Mouse (Mus musculus): ENCODE data around the gene Slc24a3. TPM values are rescaled to one million over a fixed set of nuclear protein-coding genes. Genes with fewer than 3 reads are reported as not detected.

The Slc24a3 gene
- total and polyA plus RNA-seq, 2 experiments: 0.09 to 0.33 TPM

DNA sequence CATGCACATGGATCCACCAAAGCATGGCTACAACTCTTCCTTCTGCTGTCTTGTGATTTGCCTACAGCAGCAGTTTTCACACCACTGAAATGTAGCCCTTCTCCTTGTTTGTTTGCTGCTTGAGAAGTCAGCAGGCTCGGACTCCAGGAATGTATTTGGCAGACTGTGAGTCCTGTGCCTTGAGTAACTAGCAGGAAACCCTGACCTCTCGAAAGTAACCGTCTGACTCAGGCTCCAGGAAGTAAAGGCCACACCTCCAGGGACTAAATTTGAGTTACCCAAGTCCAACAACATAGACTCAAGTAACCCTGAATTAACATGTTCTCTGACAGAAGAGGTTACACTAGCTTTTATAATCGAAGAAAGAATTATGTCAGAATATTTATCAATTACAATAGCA is 203.2 kb downstream of the Slc24a3 start:
- Histone ChIP-seq H3K27me3 (ENCODE audit: control insufficient read depth, insufficient read depth, low read length) (no peaks in the 10 kb centered on the region), H3K9ac (ENCODE audit: low read depth, low read length) (no peak overlapping the region), H3K27ac (replicated peaks; ENCODE audit: insufficient read depth, low read depth, low read length) (no peak overlapping the region), H3K4me1 (ENCODE audit: control insufficient read depth, insufficient read depth, low read length) (no peaks in the 10 kb centered on the region), H3K79me2 (ENCODE audit: control insufficient read depth, insufficient read depth, low read length) (no peaks in the 10 kb centered on the region), H3K36me3 (ENCODE audit: control insufficient read depth, insufficient read depth, low read length) (no peaks in the 10 kb centered on the region), H3K4me3 (ENCODE audit: insufficient read depth, low read depth, low read length) (no peak overlapping the region)
- WGBS: 58% methylated on average over 4 of the region's 4 CpGs
- TF ChIP-seq POLR2A (IDR thresholded peaks at IDR 0.05; ENCODE audit: extremely low read depth, insufficient read depth, low read length): no peak
- TF ChIP-seq CTCF (IDR thresholded peaks at IDR 0.05; ENCODE audit: low read depth, low read length): no peak
- peak; percentile 26 for DNase-seq (ENCODE audit: extremely low read depth, low read depth, low spot score)

DNA sequence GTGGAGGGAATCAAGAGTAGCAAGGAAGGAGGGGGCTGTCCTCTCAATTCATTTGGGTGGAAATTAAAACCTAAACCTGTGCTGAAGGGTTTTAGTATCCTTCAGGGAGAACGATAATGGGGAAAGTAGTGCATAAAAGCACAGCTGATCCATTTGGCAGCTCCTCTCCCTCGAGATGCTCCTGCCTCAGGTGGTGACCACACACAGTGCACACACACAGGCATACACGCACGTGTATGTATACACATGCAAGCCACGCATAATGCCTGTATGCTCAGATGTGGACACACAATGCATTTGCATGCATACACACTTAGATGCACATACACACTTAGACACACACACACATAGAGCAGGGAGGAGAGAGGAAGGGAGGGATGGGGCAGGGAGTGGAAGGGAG is 206.2 kb downstream of the Slc24a3 start:
- WGBS: 88% methylated on average over 5 of the region's 5 CpGs

DNA sequence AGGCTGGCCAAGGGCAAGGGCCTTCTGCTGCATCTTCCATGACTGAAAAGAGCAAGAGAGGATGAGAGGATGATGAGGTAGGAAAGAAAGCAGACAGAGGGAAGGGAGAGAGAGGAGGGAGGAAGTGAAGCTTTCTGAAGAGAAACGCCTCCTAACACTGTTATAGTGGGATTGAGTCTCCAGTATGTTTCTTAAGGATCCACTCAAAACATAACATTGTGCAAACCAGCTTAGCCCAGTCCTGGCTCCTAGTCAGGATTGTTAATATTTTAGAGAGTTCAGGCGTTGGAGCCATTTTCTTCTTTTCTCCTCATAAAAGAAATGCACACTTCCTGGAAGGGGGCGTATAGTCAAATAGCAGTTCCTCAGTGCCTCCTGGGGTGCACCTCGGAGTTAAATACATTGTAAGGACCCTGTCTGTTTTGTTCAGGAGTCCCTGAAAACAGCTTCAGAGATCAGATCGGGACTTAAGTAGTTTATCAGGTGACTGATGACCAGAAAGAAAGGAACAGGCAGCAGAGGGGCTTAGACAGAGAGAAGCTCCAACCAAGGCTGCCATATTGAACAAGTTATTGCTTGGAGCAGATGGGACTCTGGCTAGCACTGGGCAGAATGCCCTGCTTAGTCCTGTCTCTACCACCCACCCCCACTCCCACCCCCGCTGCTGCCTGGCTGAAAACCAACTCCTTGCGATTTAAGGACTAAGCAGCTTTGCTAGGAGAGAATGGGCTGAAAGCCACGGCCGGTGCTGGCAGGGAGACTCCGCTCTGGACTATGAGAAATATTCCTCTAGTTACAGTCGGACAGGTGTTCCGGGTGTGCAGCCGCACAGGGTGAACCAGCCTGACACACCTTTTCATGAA is 215.6 kb downstream of the Slc24a3 start:
- no peak for DNase-seq (ENCODE audit: extremely low read depth, low read depth, low spot score)
- WGBS: 90% methylated on average over 13 of the region's 13 CpGs

More for the DNA sequence above, 206.2 kb downstream of the Slc24a3 start:
- no peaks in the 10 kb centered on the region for H3K27me3 ChIP-seq (ENCODE audit: control insufficient read depth, insufficient read depth, low read length)
- no peaks in the 10 kb centered on the region for H3K4me1 ChIP-seq (ENCODE audit: control insufficient read depth, insufficient read depth, low read length)
- H3K4me3 ChIP-seq (ENCODE audit: insufficient read depth, low read depth, low read length): no peak overlapping the region
- no peak for DNase-seq (ENCODE audit: extremely low read depth, low read depth, low spot score)
- no peaks in the 10 kb centered on the region for H3K36me3 ChIP-seq (ENCODE audit: control insufficient read depth, insufficient read depth, low read length)
- no peaks in the 10 kb centered on the region for H3K79me2 ChIP-seq (ENCODE audit: control insufficient read depth, insufficient read depth, low read length)
- H3K9ac ChIP-seq (ENCODE audit: low read depth, low read length): no peak overlapping the region
- no peak overlapping the region for H3K27ac ChIP-seq (replicated peaks; ENCODE audit: insufficient read depth, low read depth, low read length)
- TF ChIP-seq CTCF (IDR thresholded peaks at IDR 0.05; ENCODE audit: low read depth, low read length) (no peak), POLR2A (IDR thresholded peaks at IDR 0.05; ENCODE audit: extremely low read depth, insufficient read depth, low read length) (no peak)

DNA sequence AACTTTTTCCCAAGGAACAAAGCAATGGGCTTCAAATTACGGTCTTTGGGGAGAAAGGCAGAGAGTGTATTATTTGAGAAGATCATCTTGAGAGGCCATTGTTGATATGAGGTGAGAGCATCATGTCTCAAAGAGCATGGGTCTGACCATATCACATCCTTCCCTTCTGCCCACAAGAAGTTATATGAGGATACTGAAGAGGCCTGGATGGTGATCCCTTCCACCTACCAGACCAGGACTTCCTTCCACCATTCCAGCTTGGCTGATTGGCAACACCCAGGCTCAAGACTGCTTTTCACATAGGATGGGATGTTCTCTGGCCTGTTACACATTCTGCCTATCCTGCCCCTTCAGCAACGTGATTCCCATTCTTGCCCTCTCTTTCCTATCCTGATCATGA is 216.7 kb downstream of the Slc24a3 start:
- H3K79me2 ChIP-seq (ENCODE audit: control insufficient read depth, insufficient read depth, low read length): no peaks in the 10 kb centered on the region
- H3K4me1 ChIP-seq (ENCODE audit: control insufficient read depth, insufficient read depth, low read length): peaks cover 4% of the 10 kb centered on the region; the same call in 1 of the 2 replicates
- 92% methylated on average over 2 of the region's 2 CpGs for whole genome bisulfite sequencing
- no peaks in the 10 kb centered on the region for H3K27me3 ChIP-seq (ENCODE audit: control insufficient read depth, insufficient read depth, low read length)
- no peak for DNase-seq (ENCODE audit: extremely low read depth, low read depth, low spot score)
- TF ChIP-seq POLR2A (IDR thresholded peaks at IDR 0.05; ENCODE audit: extremely low read depth, insufficient read depth, low read length): no peak
- no peak for TF ChIP-seq CTCF (IDR thresholded peaks at IDR 0.05; ENCODE audit: low read depth, low read length)
- no peak overlapping the region for H3K27ac ChIP-seq (replicated peaks; ENCODE audit: insufficient read depth, low read depth, low read length)
- H3K36me3 ChIP-seq (ENCODE audit: control insufficient read depth, insufficient read depth, low read length): no peaks in the 10 kb centered on the region
- H3K4me3 ChIP-seq (ENCODE audit: insufficient read depth, low read depth, low read length): no peak overlapping the region
- H3K9ac ChIP-seq (ENCODE audit: low read depth, low read length): no peak overlapping the region

More for the DNA sequence above, 215.6 kb downstream of the Slc24a3 start:
- H3K4me3 ChIP-seq (ENCODE audit: insufficient read depth, low read depth, low read length): no peak overlapping the region
- peaks cover 4% of the 10 kb centered on the region; the same call in 1 of the 2 replicates for H3K4me1 ChIP-seq (ENCODE audit: control insufficient read depth, insufficient read depth, low read length)
- no peak overlapping the region for H3K9ac ChIP-seq (ENCODE audit: low read depth, low read length)
- no peak overlapping the region for H3K27ac ChIP-seq (replicated peaks; ENCODE audit: insufficient read depth, low read depth, low read length)
- no peaks in the 10 kb centered on the region for H3K79me2 ChIP-seq (ENCODE audit: control insufficient read depth, insufficient read depth, low read length)
- TF ChIP-seq POLR2A (IDR thresholded peaks at IDR 0.05; ENCODE audit: extremely low read depth, insufficient read depth, low read length) (no peak), CTCF (IDR thresholded peaks at IDR 0.05; ENCODE audit: low read depth, low read length) (no peak)
- no peaks in the 10 kb centered on the region for H3K36me3 ChIP-seq (ENCODE audit: control insufficient read depth, insufficient read depth, low read length)
- no peaks in the 10 kb centered on the region for H3K27me3 ChIP-seq (ENCODE audit: control insufficient read depth, insufficient read depth, low read length)

DNA sequence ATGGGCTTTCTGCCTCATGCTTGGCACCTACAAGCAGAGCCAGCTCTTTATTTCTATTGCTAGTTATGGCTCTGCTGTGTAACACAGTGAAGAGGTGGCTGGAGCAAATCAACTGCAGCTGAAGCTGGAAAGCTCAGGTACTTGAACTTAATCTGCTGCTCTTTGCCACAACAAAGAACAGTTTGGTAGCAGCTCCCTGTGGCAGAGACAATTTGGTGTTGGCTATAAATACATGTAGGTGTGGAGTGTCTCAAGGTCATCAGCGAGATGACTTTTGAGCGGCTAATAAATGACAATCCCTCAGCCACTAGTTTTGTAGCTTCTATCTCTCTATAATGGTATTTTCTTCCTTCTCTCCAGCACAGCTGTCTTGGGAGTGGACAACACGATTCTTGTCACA is 217.7 kb downstream of the Slc24a3 start:
- Histone ChIP-seq H3K4me3 (ENCODE audit: insufficient read depth, low read depth, low read length) (no peak overlapping the region), H3K4me1 (ENCODE audit: control insufficient read depth, insufficient read depth, low read length) (no peaks in the 10 kb centered on the region), H3K9ac (ENCODE audit: low read depth, low read length) (no peak overlapping the region), H3K27me3 (ENCODE audit: control insufficient read depth, insufficient read depth, low read length) (no peaks in the 10 kb centered on the region), H3K79me2 (ENCODE audit: control insufficient read depth, insufficient read depth, low read length) (no peaks in the 10 kb centered on the region), H3K27ac (replicated peaks; ENCODE audit: insufficient read depth, low read depth, low read length) (no peak overlapping the region), H3K36me3 (ENCODE audit: control insufficient read depth, insufficient read depth, low read length) (no peaks in the 10 kb centered on the region)
- WGBS: 79% methylated on average over 3 of the region's 3 CpGs
- TF ChIP-seq CTCF (IDR thresholded peaks at IDR 0.05; ENCODE audit: low read depth, low read length): no peak
- no peak for TF ChIP-seq POLR2A (IDR thresholded peaks at IDR 0.05; ENCODE audit: extremely low read depth, insufficient read depth, low read length)
- DNase-seq (ENCODE audit: extremely low read depth, low read depth, low spot score): no peak

DNA sequence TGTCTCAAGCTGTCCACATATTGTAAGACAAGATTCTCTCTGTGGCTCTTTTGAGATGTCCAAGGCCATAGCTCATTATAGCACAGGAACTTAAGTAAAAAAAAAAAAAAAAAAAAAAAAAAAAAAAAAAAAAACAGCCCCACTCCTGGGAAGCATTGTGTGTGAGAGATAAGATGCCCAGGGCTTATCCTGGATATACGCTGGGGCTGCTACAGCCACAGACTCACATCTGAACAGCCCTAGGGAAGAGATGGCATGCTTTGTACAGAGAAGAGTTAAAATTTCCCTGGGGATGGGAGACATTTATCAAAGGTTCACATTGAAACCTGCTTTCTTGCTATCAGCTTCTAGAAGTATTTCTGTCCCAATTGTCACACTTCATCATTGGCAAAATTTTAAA is 218.2 kb downstream of the Slc24a3 start:
- H3K4me1 ChIP-seq (ENCODE audit: control insufficient read depth, insufficient read depth, low read length): no peaks in the 10 kb centered on the region
- no peak for DNase-seq (ENCODE audit: extremely low read depth, low read depth, low spot score)
- no peak overlapping the region for H3K27ac ChIP-seq (replicated peaks; ENCODE audit: insufficient read depth, low read depth, low read length)
- H3K27me3 ChIP-seq (ENCODE audit: control insufficient read depth, insufficient read depth, low read length): no peaks in the 10 kb centered on the region
- 76% methylated on average over 1 of the region's 1 CpGs for WGBS
- H3K9ac ChIP-seq (ENCODE audit: low read depth, low read length): no peak overlapping the region
- H3K79me2 ChIP-seq (ENCODE audit: control insufficient read depth, insufficient read depth, low read length): no peaks in the 10 kb centered on the region
- H3K36me3 ChIP-seq (ENCODE audit: control insufficient read depth, insufficient read depth, low read length): no peaks in the 10 kb centered on the region
- TF ChIP-seq POLR2A (IDR thresholded peaks at IDR 0.05; ENCODE audit: extremely low read depth, insufficient read depth, low read length): no peak
- no peak for TF ChIP-seq CTCF (IDR thresholded peaks at IDR 0.05; ENCODE audit: low read depth, low read length)
- no peak overlapping the region for H3K4me3 ChIP-seq (ENCODE audit: insufficient read depth, low read depth, low read length)

Measured in liver, adult 2 months (tissue).